14 mouse cellular contexts compared by ENCODE assay signal in genomic region chr10:14044783-14045392, GRCm38 (mm10).
DNase-seq lines count a peak whose midpoint lies in the region; TF ChIP-seq lines count a peak whose summit lies in the region.
"Had no signal": no experiment of that assay in that cellular context is flagged by ENCODE, and none has a peak within 500 bp of the region (broad histone marks: within the 10 kb centered on the region; RNA-seq: fewer than 3 reads in every experiment).

No protein-coding gene starts in this region.

- no peak for TF ChIP-seq POLR2A in cortical plate, adult 2 months (IDR thresholded peaks at IDR 0.05; ENCODE audit: extremely low read depth, insufficient read depth, low read length)
- TF ChIP-seq POLR2A in olfactory bulb, adult 2 months (IDR thresholded peaks at IDR 0.05; ENCODE audit: insufficient read depth, low read depth, low read length), result no peak

- peaks cover 35% of the 10 kb centered on the region for H3K4me1 ChIP-seq in cortical plate, adult 2 months (ENCODE audit: control insufficient read depth, insufficient read depth, low read length)
- peaks cover 38% of the 10 kb centered on the region for H3K4me1 ChIP-seq in olfactory bulb, adult 2 months (ENCODE audit: control insufficient read depth, insufficient read depth, low read length)
- H3K4me1 ChIP-seq: stomach, embryonic 15.5 days had no signal

- WGBS in olfactory bulb, adult 2 months, result 60% methylated on average over 5 of the region's 5 CpGs

- H3K4me3 ChIP-seq in cortical plate, adult 2 months (ENCODE audit: insufficient read depth, low read length), result no peak overlapping the region
- no peak overlapping the region for H3K4me3 ChIP-seq in olfactory bulb, adult 2 months (ENCODE audit: insufficient read depth, low read depth, low read length)
- H3K4me3 ChIP-seq: forebrain, embryonic 10.5 days; neural tube, embryonic 13.5 days; stomach, embryonic 15.5 days had no signal

- TF ChIP-seq CTCF in cortical plate, adult 2 months (IDR thresholded peaks at IDR 0.05; ENCODE audit: extremely low read depth, insufficient read depth, low read length), result no peak
- no peak for TF ChIP-seq CTCF in olfactory bulb, adult 2 months (IDR thresholded peaks at IDR 0.05; ENCODE audit: insufficient read depth, low read depth, low read length)

- H3K27ac ChIP-seq in cortical plate, adult 2 months (ENCODE audit: insufficient read depth, low read length), result peak overlapping the region; percentile 27
- H3K27ac ChIP-seq in olfactory bulb, adult 2 months (ENCODE audit: insufficient read depth, low read depth, low read length), result peak overlapping the region; percentile 43; the same call in 1 of the 2 replicates
- H3K27ac ChIP-seq: forebrain, embryonic 10.5 days; neural tube, embryonic 13.5 days; stomach, embryonic 15.5 days had no signal

- DNase-seq in heart, adult 11 months, result peak; percentile 86
- DNase-seq in heart, adult 9 months (ENCODE audit: low spot score in 2 of 2), result no peak
- DNase-seq in spleen, postnatal 36 days (ENCODE audit: low spot score in 2 of 2), result peak; percentile 49 to 64
- DNase-seq in spleen, postnatal 14 days (ENCODE audit: low spot score in 2 of 2), result no peak
- no peak for DNase-seq in lung, postnatal 36 days
- no peak for DNase-seq in right cerebral cortex, adult 18-20 months
- DNase-seq: cerebellum, adult 8-10 months; kidney, postnatal 14 days; midbrain, embryonic 14.5 days had no signal

Comparison
In these comparisons a context has a peak if more than half of its experiments do, and no peak if none do; other contexts are left out.
1. DNase-seq: peak in heart, adult 11 months (single experiment) and spleen, postnatal 36 days (2 of 2); none in heart, adult 9 months (0 of 2), spleen, postnatal 14 days (0 of 2), lung, postnatal 36 days (single experiment) and right cerebral cortex, adult 18-20 months (single experiment).